Mouse (Mus musculus) bone marrow macrophage, adult 2 months (primary cell): ENCODE data around the gene Gm36245.

ENCODE experiments used
- CTCF ChIP-seq: IDR thresholded peaks from 2 replicates; pipeline ENCODE4 v1.5.1; 2012; ENCODE audit warnings: low read depth, mild to moderate bottlenecking, low read length, moderate library complexity
- POLR2A ChIP-seq: IDR thresholded peaks from 2 replicates; pipeline ENCODE4 v1.6.1; 2012; ENCODE audit warnings: mild to moderate bottlenecking, low read depth, low read length, borderline replicate concordance

DNA sequence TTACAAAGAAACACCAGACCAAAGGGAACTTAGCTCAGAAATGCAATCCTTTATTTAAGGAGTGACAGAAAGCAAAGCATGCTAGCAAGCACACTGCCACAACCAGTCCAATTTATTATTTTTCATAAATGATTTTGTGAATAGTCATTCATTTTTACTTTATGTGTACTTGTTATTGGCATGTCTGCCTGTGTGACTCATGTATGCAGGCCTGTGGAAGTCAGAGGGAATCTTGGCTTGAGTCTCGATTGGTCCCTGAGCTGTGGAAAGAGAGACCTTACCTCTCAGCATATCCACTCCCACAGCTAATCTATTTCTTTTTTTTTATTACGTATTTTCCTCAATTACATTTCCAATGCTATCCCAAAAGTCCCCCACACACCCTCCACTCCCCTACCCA is 20.3 kb upstream of the Gm36245 start:
- TF ChIP-seq CTCF (no peak), POLR2A (no peak)
